ENCODE assay signal across 9 mouse cellular contexts in genomic region chr15:102017918-102018463, GRCm38 (mm10). TPM values are rescaled to one million over a fixed set of nuclear protein-coding genes. Genes with fewer than 3 reads are reported as not detected.
DNase-seq lines count a peak whose midpoint lies in the region; ATAC-seq and TF ChIP-seq lines count a peak whose summit lies in the region.
"Had no signal": no experiment of that assay in that cellular context is flagged by ENCODE, and none has a peak within 500 bp of the region (broad histone marks: within the 10 kb centered on the region; RNA-seq: fewer than 3 reads in every experiment).

No protein-coding gene starts in this region.

- peak; percentile 30 for TF ChIP-seq CTCF in layer of hippocampus, adult 2 months (conservative IDR thresholded peaks at IDR 0.05)

- no peak overlapping the region for H3K27ac ChIP-seq in layer of hippocampus, adult 2 months

- ATAC-seq in erythroblast, adult 5-6 weeks (replicated peaks; ENCODE audit: low FRiP score, poor library complexity, severe bottlenecking), result no peak; the same call in 1 of the 2 replicates

- H3K4me3 ChIP-seq in layer of hippocampus, adult 2 months, result no peak overlapping the region
- H3K4me3 ChIP-seq: megakaryocyte, embryonic 14.5 days had no signal

- no peak for DNase-seq in layer of hippocampus, adult 2 months (ENCODE audit: low spot score in 2 of 2)
- DNase-seq in layer of hippocampus, adult 11-12 months (ENCODE audit: low spot score), result no peak
- peak; percentile 64 for DNase-seq in embryo, embryonic 11 days
- DNase-seq in liver, result peak; percentile 61
- DNase-seq in skeletal muscle tissue, adult 2 months (ENCODE audit: low read depth, low spot score), result peak; percentile 41
- no peak for DNase-seq in heart, postnatal 36 days
- no peak for DNase-seq in T-cell, adult 2 months (ENCODE audit: low spot score)

- intact Hi-C loops in heart, postnatal 36 days (cut with DNase I), result no loop called here

RNA-seq across cellular contexts. Expression of gene Krt18, which starts 10.0 kb away (rescaled TPM):
- under 1 TPM; 0.32 to 0.67 TPM for total RNA-seq in layer of hippocampus, adult 2 months (2021)
- total RNA-seq in heart, postnatal 36 days (2021), result 1 to 10 TPM; 2.5 to 5.1 TPM
- 2.3 TPM in 1 of 2 replicates, not detected in the other for total RNA-seq in erythroblast, adult 5-6 weeks (2015; ENCODE audit: low replicate concordance)
- total RNA-seq in erythroblast, adult 5-6 weeks (2017; ENCODE audit: low replicate concordance), result 2.8 TPM in 1 of 2 replicates, not detected in the other

RNA-seq across cellular contexts. Expression of gene Krt8, which starts 13.7 kb away (rescaled TPM):
- total RNA-seq in layer of hippocampus, adult 2 months (2021), result under 1 TPM in 1 of 2 experiments, not detected in 1; 0.26 TPM
- 1 to 10 TPM; 1.4 to 2.5 TPM for total RNA-seq in heart, postnatal 36 days (2021)
- total RNA-seq in erythroblast, adult 5-6 weeks (2015; ENCODE audit: low replicate concordance), result not detected in 2 replicates
- not detected in 2 replicates for total RNA-seq in erythroblast, adult 5-6 weeks (2017; ENCODE audit: low replicate concordance)

RNA-seq across cellular contexts. Expression of gene Eif4b, which starts 55.6 kb away (rescaled TPM):
- total RNA-seq in layer of hippocampus, adult 2 months (2021), result 100 to 1,000 TPM; 196 to 199 TPM
- 100 to 1,000 TPM; 149 to 165 TPM for total RNA-seq in heart, postnatal 36 days (2021)
- 35.4 and 35.9 TPM in 2 replicates for total RNA-seq in erythroblast, adult 5-6 weeks (2015; ENCODE audit: low replicate concordance)
- total RNA-seq in erythroblast, adult 5-6 weeks (2017; ENCODE audit: low replicate concordance), result 58.0 and 81.1 TPM in 2 replicates

Comparison
In these comparisons a context has a peak if more than half of its experiments do, and no peak if none do; other contexts are left out.
1. DNase-seq: peak in embryo, embryonic 11 days (single experiment), liver (single experiment) and skeletal muscle tissue, adult 2 months (single experiment); none in layer of hippocampus, adult 2 months (0 of 2), layer of hippocampus, adult 11-12 months (single experiment), heart, postnatal 36 days (0 of 2) and T-cell, adult 2 months (single experiment).